Mouse (Mus musculus) kidney, postnatal 10 days (tissue): Measurements from ENCODE around the gene Zfp358.
A peak's percentile ranks its signal among the peaks of the same experiment; 100 is the strongest.

Experiments
- DNase-seq: peaks from one replicate; pipeline ENCODE4 v3.0.0; 2021; ENCODE audit warnings: mixed read lengths

Zfp358 gene

DNA sequence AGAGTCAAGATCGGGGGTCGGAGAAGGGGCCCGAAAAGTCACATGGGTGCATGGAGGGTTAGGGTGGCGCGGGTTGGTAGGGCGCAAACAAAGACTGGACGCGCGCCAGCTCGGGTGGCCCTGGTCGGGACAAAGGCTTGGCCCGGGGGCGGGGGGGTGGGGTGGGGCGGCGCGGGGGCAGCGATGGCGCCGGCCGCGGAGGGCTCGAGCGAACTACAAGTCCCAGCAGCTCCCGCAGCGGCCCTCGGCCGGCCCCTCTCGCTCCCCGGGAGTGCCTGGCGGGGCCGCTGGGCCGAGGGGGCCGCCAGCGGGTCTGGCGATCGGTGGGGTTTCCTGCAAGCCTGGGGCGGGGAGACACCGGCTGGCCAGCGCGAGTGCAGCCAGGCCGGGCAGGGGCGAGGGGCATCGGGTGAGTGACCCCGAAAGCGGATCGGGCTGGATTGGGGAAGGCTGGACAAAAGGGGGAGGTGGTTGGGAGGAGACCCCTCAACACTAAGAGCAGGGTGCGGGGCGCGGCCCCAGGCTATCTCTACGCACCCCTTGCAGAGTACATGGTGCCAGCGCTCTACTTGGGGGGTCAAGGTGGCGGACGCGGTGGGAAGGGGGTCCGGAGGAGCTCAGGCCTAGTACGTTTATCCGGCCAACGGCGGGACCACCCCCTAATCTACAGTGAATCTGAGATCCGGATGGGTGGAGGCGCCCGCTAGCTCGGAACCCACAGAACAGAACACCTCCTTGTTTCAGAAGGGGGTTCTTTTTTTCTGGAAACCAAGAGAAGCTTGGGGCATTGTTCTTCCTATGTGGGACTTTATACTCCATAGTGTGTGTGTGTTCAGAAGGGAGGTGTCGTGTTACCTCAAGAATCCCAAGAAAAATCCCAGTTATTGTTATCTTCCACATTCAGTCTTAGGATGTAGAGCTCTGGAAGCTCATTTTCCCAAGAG lies at the start of gene Zfp358:
Gene Zfp358, plus strand, starts transcription at position 238 of the 944 bp plus-strand sequence.
- peak; percentile 89 for DNase-seq

DNA sequence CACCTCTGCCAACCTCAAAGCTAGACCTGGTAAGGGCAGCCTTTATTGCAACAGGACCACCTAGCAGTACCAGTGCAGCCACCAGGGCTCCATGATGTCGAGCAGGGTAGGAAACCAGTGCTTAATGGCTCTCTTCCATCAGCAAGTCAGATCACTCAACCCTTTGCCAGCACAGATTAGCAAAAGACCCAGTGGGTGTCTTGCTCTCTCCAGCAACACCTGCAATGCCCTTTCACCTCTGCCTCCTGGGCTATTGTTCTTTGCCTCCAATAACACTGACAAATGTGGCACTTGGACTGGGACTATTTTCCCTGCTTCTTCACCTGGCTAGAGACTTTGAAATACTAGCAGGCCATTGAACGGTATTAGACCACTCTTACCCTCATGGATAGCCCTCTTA lies 43.7 kb upstream of the Zfp358 start:
- no peak for DNase-seq

DNA sequence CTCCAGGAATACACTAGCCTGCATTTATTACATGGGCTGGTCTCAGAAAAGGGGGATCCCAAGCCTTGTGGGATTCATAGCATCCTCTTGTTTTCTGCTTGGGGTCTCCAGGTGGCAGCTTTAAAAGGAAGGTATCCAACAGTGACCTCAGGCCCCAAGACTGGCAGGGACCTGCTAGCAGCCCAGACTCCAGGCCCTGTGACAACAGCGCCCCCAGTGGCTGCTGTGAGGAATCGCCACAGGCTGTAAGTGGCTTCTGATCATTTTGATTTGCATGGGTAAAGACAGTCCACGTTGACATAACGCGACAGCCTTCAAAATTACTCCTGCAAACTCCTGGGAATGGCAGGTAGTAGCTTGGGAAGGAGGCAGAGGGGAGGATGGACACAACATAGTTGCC lies 42.3 kb upstream of the Zfp358 start:
- peak; percentile 72 for DNase-seq

DNA sequence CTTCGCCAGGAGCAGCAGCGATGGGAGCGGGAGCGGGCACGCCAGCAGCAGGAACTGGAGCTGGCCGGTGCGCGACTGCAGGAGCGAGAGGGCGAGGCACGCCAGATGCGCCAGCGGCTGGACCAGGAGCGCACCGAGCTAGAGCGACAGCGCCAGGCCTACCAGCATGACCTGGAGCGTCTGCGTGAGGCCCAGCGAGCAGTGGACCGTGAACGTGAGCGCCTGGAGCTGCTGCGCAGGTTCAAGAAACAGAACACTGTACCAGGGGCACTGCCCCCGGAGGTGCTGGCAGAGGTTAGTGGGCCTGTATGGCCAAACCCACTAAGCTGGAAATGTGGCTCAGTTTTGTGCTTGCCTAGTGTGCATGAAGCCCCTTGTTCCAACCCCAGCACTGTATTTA lies 40.9 kb upstream of the Zfp358 start:
- no peak for DNase-seq

DNA sequence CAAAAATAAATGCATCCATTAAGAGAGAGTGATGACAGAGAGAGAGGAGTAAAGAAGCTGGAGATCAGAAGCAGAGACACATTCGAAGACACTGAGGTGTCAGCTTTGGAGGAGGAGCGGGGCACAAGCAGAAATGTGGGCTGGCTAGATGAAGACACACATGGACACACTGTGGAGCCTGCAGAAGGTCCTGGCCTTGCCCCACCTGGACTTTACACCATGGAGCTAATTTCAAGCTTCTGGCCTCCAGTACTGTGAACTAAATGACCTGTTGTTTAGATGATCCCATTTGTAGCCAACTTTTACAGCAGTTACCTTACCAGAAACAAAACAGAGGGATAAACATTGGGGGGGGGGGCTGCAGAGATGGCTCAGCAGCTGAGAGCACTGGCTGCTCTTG lies 29.7 kb upstream of the Zfp358 start:
- DNase-seq, result no peak

DNA sequence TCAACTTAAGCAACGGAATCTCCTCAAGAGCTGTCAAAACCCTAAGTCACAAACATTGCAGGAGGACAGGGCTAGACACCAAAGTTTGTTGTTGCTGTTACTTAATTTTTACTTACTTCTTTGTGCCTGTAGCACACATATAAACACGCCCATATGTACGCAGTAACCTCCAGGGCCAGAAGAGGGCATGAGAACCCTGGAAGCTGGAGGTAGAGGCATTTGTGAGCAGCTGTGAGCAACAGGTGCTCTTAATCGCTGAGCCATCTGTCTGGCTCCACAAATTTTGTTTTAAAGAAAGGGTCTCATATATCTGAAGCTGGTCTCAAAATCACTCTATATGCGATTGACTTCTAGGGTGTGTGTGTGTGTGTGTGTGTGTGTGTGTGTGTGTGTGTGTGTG lies 28.6 kb upstream of the Zfp358 start:
- peak; percentile 65 for DNase-seq

DNA sequence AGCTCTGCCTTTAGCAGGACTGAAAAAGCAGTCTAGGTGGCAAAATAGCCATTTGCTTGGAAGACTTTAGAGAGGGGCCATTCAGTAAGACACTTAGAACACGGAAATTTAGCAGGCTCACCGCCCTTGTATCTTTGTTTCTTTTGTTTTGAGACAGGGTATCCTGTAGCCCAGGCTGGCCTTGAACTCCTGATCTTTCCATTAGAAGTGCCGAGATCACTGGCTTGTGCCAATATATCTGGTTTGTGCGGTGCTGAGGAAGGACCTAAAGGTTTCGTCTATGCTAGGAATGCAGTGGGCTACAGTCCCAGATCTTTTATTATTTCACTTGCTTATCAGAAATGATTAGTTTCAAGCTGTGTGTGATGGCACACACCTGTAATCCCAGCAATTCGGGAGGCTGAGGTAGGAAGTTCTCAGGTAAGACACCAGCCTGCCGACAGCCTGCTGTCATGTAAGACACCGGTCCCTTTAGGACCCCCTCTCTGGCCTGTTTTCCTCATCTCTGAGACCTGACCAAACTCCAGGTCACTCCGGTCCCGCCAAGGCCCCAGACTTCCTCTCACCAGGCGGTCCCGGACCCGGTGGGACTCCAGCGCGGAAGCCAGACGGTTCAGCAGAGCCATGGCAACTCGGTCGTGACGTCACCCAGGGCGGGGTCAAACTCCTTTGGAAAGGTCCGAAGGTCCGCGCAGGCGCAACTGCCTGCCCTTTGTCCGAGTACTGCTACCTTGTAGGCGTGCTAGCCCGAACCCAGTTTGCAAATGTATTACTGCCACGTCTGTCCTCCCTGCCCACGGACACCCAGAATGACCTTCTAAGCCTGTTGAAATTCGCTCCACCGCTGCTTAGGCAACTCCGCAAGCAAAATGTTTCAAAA lies 25.7 kb upstream of the Zfp358 start, which contains the start of gene Pex11g:
Gene Pex11g, minus strand, starts transcription at position 675 of the 880 bp plus-strand sequence.
- DNase-seq, result peak; percentile 100

DNA sequence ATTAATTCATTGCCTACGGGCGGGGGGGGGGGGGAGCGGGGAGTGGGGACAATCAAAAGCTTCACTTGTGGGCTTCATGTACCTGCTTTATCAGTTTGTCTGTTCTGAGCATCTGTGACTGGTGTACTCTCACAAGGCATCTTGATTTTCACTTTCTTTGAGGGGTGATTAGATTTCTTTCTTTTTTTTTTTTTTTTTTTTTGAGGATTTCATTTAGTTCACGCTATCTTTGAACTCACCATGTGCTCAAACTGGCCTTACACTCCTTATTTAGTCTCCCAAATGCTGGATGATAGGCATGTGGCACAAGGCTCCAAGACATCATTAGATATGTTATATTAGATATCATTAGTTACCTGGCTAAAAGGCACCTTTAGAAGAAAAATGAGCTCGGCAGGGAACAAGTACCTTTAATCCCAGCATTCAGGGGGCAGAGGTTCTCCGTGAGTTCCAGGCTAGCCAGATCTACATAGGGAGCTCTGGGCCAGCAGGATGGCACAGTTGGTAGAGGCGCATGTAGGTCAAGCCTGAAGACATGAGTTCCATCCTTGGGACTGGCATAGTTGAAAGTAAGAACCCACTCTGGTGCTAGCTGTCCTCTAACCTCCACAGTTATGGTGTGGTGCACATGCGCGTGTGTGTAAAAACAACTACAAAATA lies 24.9 kb upstream of the Zfp358 start:
- no peak for DNase-seq

DNA sequence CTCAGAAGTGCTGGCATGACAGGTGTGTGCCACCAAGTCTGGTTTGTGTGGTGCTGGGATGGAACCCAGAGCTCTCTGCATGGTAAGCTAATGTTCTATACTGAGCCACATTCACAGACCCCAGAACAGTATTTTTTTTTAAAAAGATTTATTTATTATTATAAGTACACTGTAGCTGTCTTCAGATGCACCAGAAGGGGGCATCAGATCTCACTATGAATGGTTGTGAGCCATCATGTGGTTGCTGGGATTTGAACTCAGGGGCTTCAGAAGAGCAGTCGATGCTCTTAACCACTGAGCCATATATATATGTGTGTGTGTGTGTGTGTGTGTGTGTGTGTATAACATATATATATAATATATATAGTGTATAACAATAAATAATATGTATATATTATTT lies 24.1 kb upstream of the Zfp358 start:
- no peak for DNase-seq

DNA sequence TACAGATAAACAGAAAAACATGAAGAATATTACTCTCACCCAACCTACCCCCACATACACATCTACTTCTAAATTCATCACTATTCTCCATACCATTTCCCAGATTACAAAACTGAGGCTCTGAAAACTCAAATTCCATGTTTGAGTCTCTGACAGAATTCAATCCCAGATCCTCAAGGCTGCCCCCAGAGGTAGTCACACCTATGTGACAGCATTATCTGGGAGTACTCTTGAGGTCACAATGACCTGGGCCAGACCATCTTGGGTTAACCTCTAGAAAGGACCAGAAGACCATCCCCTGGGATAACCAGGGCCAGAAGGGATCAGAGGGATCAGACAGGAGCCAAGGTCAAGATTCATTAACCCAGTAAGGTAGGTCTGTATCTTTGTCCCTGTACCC lies 22.4 kb upstream of the Zfp358 start, which contains the start of gene Tex45:
Gene Tex45, plus strand, starts transcription at position 301 of the 400 bp plus-strand sequence.
- DNase-seq, result no peak

DNA sequence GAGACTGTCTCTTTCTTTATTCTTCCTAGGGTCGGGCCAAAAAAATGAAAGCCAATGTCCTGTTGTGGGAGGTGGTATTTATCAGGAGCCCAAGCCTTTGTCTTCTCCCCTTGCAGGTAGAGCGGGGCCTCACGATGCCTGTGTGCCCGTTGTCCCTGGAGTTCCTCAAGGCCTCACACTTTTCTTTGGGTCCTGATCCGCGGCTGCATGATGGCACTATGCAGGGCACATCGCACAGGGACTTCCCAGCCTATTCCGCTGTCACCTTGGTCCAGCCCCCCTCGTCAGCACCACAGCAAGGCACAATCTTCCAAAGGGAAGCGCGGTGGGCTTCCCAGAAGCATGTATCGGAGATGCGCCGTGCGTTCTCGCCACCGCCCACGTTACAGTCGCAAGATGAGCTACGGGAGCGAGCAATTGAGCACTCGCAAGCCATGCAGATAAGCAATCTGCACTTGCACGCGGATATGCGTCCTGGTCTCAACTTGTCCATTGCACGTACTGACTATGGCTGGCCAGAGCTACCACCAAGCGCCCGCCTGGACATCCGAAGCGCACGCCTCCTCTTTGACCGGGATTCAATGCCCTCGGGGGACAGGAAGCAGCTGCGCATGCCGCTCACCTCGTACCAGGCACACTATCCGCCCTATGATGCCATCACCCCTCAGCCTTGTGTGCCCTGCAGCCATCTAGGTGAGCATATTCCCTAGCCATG lies 17.1 kb upstream of the Zfp358 start:
- DNase-seq, result no peak

DNA sequence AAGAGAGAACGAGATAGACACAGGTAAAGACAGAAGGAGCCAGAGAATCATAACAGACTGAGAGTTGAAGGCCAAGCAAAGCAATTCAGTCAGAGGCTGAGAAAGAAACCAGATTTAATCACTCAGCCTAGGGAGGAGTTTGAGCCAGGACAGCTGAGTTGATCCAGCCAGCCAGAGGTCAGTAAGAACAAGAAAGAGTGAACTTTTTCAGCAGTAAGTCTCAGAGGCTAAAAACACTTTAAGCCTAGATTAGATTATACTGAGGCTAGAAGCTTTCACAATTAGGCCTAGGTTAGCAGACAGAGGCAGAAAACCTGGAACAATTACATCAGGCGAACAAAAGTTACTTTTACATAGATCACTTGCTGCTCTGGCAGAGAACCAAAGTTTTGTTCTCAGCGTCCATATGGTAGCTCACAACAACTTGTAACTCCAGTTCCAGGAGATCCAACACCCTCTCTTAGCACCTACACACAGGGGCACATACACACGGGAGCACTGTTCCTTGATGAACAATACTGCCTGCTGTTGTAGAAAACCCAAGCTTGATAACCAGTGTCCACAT lies 12.6 kb upstream of the Zfp358 start:
- DNase-seq, result peak; percentile 27

DNA sequence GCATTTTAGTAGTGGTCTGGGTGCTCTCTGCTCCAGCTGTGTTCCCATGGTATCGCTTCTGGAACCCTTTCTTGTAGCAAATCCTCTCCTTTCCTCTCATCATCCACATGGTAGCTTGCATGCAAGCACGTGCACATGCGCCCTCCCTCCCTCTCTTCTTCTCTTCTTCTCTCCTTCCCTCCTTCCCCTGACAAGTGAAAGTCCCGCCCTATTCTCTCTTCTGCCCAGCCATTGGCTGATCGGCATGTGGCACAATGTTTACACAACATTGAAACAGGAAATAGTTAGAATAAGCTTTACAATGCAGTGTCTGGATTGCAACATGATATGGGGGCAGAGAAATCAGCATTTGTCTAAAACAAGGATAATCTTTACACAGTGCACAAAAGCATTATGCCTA lies 11.3 kb upstream of the Zfp358 start:
- no peak for DNase-seq

DNA sequence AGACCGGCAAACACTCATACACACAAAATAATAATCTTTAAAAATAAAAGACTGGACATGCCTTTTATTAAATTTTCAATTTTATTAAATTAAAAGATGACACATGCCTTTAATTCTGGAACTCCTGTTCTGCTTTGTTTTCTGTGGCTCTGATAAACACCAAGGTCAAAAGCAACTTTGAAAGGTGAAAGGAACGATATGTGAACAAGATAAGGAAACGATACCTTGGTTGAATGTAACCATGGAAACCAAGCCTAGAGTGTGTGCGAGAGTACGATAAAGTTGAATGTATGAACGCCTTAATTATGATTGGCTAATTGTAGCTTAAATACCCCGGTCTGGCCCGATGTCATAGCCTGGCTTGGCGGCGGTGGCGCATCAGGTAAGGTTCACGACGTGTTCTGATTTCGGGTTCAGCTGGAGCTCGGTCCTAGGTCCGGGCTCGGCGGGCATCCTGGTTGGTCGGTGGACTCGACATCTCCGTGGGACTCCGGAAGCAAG lies 10.6 kb upstream of the Zfp358 start:
- no peak for DNase-seq

DNA sequence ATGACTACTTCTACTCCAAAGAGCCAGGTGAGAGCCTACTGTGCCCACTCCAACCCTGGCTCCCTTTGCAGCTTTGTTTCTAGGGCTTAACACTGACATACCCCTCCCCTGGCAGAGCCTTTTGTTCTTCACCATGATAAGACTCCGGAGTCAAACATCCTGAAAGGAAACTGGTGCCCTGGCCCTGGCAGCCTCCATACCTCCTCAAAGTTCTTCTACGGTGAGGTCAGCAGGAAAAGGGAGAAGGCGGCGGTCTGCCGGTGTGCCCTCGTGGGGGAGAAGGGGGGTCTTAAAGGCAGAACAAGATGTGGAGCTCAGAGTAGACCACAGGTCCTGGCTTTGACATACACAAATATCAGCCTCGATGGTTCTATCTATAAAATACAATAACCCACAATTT lies 9.4 kb upstream of the Zfp358 start:
- DNase-seq, result no peak

DNA sequence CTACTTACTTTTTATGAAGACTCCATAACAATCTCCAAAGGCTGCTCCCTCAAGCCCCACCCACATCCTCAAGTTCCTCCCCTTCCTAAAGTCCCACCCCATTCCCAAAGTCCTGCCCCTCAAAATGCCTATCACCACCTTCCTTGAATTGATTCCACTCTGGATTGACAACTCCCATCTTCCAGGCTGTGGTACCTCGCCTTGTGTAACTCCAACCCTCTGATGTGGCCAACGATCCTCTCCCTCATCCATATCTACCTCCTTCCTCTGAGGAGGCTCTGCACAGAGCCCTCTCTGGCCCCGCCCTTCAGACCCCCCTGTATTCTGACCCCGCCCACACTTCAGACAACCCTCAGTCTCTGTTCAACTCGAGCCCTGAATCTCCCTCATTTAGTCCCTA lies 7.7 kb upstream of the Zfp358 start:
- DNase-seq, result no peak

DNA sequence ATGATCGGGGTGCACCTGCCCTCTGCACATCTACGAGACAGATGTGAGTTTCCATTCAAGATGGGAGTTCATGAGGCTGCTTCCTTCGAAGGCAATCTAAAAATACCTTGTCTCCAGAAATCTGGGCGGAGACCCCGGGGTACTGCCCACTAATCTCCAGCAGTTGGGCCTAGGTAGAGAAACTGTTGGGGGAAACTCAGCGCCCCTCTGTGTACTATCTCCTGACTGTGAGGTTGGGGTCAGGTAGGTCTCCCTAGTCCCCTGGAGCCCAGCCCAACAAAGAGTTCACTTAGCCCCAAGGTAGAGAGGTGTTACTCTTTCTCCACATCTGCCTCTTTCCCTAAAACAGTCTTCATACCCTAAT lies 889 bp downstream of the Zfp358 start:
- no peak for DNase-seq

DNA sequence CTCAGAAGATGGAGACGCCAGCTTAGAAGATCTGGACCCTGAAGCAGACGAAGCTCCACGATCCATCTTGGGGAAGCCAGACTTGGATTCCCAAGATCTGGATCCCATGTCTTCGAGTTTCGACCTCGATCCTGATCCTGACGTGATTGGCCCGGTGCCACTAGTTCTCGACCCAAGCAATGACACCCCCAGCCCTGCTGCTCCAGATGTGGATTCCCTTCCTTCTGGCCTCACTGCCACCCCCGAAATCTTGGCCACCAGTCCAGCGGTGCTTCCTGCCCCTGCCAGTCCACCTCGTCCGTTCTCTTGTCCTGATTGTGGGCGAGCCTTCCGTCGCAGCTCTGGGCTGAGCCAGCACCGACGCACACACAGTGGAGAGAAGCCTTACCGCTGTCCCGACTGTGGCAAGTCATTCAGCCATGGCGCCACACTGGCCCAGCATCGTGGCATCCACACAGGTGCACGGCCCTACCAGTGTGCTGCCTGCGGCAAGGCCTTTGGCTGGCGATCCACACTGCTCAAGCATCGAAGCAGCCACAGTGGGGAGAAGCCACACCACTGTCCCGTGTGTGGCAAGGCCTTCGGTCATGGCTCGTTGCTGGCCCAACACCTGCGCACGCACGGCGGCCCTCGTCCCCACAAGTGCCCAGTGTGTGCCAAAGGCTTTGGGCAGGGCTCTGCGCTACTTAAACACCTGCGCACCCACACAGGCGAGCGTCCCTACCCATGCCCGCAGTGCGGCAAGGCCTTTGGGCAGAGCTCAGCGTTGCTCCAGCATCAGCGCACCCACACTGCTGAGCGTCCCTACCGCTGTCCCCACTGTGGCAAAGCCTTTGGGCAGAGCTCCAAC lies 2.9 kb downstream of the Zfp358 start:
- peak; percentile 21 for DNase-seq

DNA sequence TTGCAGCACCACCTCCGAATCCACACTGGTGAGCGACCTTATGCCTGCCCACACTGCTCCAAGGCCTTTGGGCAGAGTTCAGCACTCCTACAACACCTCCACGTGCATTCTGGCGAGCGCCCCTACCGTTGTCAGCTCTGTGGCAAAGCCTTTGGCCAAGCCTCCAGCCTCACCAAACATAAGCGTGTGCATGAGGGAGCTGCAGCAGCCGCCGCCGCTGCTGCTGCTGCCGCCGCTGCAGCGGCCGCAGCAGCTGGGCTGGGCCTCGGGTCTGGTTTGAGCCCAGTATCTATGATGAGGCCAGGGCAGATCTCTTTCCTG lies 3.5 kb downstream of the Zfp358 start:
- DNase-seq, result no peak

DNA sequence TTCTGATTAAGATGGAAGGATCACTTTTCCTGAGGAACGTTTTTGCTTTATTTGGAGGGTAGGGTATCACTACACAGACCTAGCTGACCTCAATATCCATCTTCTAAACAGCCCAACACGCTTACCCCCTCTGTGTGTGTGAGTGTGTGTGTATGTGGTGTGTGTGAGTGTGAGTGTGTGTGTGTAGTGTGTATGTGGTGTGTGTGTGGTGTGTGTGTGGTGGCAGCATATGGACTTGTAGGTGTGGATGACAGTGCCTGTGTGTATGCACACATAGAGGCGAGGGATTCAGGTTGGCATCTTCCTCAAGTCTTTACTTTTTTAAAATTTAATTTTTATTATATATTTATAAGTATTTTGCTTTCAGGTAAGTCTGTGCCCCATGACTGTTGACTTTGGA lies 5.6 kb downstream of the Zfp358 start:
- no peak for DNase-seq

DNA sequence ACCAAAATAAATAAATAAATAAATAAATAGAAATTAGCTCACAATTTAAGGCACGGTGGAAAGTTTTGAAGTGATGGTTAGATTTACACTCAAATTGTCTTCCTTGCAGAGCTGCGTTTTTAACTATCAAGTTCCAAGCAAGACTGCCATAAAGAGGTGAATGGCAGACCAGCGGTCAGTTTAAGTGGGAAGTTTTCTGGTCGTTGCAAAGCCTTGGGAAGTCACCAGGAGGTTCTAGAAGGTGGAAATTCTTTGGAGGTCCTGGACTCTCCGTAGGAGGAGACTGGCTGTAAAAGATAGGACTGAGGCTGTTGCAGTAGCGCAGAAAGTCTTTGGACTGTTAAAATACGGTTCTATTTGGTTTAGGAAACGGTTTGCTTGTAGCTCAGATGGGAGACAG lies 6.8 kb downstream of the Zfp358 start:
- no peak for DNase-seq
